Mouse (Mus musculus) lung, postnatal 10 days (tissue): ENCODE measurements around the gene Hist1h4f.

Source experiments
- DNase-seq: peaks from one replicate; pipeline ENCODE4 v3.0.0; 2021

Gene Hist1h4f

DNA sequence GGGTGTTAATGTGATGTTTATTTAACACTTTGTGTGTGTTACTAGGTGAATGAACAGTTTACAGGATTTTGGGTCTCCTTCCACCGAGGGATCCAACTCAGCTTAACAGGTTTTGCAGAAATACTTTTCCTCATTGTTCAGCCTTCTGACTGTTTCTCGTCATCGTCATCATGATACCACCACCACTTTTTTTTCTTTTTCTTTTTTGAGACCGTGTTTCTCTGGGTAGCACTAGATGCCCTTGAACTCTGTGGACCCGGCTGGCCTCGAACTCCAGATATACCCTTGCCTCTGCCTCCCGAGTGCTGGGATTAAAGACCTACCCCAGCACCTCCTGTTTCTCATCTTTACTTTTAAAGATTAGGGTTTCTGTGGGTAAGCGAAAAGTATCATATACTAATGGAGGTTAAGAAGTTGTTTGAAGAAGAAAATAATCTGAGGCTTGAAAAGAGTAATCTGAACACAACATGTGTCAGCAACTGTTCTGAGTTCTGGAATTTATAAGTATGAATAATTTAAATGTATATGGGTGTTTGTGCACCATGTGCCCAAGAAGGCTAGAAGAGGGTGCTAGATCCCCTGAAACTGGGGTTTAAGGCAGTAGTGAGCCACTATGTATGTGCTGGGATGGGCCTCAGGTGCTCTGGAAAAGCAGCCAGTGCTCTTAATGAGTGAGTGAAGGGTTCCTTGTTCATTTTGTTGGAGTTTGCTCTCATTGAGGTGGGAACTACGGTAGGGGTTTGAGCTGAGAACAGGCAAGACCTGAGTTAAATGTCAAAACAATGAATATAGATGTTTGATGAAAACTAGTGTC lies 19.0 kb downstream of the Hist1h4f start:
- no peak for DNase-seq

DNA sequence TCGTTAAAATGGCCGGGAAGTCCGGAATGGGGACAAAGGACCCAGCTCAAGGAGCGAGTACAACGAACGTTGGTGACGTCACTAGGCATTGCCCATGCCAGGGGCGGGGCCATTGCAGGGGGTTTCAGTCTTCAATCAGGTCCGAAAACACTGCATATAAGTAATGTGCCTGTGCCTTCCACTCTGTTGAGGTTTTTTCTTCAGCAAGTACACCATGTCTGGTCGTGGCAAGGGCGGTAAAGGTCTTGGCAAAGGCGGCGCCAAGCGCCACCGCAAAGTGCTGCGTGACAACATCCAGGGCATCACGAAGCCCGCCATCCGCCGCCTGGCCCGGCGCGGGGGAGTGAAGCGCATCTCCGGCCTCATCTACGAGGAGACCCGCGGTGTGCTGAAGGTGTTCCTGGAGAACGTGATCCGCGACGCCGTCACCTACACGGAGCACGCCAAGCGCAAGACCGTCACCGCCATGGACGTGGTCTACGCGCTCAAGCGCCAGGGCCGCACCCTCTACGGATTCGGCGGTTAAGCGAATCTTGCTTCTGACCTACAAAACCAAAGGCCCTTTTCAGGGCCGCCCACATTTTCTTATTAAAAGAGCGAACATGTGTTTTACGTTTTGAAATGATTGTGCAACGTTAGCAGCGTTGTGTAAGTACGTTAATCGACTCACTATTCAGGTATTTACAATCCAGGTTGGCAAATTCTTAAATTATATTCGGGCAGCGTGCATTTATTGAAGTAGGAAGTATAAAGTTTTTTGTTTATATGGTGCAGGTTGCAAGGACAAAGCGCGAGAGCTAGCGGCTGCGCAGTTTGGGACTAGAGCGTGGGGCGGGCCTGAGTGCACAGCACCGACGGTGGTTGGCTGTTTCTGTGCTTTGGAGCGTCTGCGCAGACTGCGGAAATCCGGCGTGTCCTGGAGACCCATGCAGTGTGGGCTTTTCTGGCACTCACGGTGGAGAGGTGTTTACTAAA lies 20.3 kb downstream of the Hist1h4f start, which contains the start of gene Hist1h4h:
Hist1h4h (plus strand) TSS at position 150 of the 975 bp plus-strand sequence.
- peak; percentile 99 for DNase-seq

DNA sequence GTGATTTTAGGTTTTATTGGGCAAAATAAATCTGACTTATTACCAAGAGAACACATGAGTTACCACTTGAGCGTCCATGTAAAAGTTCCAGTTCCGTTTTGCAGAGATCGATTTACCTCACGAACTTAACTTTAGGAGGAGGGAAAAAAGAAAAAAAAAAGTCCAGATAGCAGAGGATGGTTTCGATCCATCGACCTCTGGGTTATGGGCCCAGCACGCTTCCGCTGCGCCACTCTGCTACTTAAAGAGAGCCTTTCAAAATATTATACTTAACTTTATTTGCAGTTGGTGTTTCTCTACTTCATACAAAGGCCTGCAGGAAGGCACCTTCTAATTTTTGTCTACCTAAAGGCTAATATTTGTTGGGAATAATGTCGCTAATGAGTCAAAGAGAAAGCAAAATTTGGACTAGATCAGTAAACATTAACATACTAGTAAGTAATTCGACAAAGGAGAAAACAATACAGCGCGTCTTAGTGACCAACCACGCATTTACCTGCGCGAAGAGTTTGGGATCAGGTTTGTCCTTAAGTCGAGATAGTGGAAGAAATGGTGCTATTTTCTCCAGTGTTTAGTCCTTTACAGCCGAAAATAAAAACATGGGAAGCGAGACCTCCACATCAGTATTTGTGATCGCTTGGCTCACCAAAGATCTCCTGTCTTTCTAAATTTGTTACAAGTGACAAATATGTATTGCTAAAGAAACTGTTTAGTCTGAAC lies 21.1 kb downstream of the Hist1h4f start:
- peak; percentile 78 for DNase-seq

DNA sequence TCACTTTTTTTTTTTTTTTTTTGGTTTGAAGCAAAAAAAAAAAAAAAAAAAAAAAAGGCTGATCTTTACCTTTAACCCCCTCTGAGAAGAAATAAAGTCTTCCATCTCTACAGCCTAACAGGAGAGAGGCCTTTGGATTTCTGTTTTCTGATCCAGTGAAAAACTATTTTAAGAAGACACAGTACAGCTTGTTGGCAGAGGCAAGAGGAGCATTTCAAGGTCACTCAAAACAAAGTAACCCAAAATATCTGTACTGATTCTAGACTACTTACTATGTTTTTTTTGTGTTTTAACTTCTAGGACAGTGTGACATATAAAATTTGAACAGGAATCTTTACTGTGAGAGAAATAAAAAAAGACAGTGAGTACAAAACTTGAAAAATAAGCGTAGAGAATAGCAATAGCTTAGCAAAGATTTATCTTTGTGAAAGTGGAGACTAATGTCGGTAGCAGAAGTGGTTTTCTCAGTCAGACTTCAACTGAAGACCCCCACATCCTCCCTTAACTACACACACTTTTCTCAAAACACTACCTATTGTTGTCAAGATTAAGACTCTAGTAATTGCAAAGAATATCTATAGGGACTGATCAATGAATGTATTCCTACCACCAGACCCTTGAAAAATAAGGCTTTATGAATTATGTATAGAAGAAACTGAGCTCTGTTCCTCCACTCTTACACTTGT lies 21.8 kb downstream of the Hist1h4f start:
- no peak for DNase-seq

DNA sequence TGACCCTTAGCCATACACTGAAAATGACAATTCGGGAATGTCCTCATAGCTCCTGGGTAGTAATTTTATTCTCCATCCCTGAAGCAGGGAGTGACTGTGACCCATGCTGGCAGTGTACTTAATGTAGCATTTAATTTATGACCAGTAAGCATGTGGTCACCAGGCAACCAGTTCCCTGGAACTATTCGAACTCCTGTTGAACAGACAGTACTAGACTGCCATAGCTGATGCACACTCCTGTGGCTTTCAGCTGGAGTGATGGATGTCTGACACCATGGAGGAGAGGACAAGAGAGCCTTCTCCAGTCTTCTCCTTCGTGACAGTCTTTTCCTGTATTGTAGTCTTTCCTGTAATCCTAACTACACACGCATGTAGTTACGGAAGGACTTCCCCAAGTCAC lies 22.4 kb downstream of the Hist1h4f start:
- no peak for DNase-seq

DNA sequence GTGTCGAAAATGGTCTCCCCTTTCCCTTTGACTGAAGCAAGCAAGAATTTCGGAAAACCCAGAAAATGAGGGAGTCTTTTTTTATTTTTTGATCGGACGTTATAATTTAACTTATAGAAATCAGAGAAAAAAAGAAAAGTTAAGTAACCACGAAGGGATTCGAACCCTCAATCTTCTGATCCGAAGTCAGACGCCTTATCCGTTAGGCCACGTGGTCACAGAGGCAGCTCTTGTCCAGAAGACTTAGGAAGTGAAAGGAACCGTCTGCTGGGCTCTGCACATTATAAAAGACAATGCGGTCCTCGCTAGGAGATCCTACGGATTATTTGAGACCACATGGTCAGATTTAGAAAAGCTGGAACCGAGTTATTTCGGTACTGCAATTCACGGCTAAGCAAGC lies 25.1 kb downstream of the Hist1h4f start:
- peak; percentile 94 for DNase-seq

DNA sequence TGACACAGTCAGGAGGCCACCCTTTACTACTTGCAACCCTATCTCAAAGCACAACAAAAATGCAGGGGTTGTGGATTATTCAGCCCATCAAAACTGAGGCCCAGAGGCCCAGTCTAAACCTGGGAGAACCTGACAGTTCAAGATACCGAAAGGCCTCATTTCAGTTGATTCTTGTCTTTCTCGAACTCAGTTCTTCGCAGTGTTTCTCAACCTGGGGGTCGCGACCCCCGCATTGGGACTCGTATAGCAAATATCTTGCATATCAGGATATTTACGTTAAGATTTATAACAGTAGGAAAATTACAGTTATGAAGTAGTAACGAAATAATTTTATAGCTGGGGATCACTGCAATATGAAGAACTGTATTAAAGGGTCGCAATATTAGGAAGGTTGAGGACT lies 25.5 kb downstream of the Hist1h4f start:
- no peak for DNase-seq

DNA sequence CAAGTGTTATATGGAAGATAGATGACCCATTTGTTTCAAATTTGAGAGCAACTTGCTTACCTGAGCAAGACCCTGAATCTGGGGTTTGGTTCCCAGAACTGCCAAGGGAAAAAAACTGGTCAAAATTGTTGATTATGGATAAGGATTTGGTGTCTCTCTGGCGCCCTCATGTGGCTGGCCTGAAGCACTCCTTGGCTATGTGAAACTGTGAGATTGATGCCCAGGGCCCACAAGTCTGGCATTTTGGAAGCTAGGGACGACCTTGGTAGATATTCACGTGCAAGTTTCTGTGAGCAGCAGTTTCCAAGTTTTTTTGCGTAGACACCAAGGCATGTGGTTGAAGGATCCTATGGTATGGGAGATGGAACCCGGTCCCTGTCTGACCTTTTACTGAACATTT lies 26.8 kb downstream of the Hist1h4f start:
- peak; percentile 84 for DNase-seq

DNA sequence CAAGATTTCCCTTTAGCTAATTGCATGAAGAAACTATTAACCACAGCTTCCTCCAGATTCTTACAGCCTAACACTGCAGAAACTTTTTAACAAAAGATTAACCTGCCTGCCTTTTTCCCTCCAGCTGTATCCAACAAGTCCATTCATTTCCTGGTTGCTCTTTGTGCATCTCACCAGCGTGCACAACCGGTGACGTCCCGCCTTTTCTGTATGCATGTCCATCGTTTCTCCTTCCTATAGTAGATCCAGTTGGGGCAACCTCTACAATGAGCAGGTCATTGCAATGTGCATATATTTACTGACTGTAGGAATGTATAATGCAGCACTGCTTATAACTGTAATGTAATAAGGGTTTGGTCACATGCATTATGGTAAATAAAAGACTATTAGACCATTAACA lies 27.5 kb downstream of the Hist1h4f start:
- DNase-seq, result no peak

DNA sequence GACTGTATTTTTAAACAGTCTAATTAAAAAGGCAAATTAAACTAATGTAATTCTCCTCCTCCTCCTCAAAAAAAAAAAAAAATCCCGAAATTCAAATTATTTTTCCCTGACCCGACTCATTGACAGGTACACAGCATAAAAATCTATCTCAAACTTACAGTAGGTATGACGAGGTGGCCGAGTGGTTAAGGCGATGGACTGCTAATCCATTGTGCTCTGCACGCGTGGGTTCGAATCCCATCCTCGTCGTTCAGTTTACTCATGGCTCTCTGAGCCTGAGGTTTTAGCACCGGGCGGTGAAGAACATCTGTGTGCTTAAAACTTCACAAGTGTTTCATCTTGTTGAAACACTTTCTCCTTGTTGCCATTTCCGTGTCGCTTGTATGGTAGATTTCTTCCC lies 29.7 kb downstream of the Hist1h4f start:
- DNase-seq, result peak; percentile 84

DNA sequence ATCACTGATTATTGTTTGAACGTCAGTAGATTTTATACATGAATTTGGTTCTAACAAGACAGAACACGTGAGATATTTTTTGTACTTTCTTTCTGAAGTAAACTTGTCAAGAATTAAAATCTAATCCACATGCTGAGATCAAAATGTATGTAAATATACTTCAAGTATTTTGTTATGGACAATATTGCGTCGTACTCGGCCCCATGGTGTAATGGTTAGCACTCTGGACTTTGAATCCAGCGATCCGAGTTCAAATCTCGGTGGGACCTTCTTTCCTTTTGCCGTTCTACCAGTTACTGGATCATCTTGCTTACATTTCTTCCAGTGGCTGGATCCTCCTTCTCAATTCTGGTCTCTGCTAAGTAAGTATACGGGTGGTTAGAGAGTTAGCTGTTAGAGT lies 32.0 kb downstream of the Hist1h4f start:
- peak; percentile 88 for DNase-seq

DNA sequence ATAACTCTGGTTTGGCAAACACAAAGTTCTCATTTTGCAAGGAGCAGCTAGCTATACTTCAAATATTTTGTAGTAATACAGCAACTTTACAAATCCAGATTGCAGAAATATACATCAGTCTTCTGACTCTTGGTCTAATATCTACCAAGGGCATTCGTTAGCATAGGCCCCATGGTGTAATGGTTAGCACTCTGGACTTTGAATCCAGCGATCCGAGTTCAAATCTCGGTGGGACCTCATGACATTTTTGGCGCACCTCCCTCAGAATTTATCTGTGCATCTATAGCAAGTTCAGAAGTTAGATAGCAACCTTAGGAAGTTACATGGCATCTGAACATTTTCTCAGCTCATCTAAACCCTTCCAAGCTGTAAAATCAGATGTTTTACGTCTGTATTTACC lies 32.6 kb downstream of the Hist1h4f start:
- peak; percentile 85 for DNase-seq

DNA sequence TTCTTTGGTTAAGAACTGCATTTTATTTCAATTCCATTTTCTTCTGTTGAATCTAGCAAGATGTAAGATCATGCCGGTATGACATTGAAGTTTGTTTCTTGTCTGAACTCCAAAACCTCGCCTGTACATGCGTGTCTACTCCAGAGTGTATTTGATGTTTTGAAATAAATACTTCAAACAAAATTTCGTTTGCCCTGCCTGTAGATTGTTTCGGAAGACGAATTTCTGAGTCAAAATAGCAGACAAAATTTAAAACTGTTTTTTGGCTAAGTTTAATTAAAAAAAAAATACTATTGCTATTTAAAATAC lies 33.2 kb downstream of the Hist1h4f start:
- DNase-seq, result no peak

DNA sequence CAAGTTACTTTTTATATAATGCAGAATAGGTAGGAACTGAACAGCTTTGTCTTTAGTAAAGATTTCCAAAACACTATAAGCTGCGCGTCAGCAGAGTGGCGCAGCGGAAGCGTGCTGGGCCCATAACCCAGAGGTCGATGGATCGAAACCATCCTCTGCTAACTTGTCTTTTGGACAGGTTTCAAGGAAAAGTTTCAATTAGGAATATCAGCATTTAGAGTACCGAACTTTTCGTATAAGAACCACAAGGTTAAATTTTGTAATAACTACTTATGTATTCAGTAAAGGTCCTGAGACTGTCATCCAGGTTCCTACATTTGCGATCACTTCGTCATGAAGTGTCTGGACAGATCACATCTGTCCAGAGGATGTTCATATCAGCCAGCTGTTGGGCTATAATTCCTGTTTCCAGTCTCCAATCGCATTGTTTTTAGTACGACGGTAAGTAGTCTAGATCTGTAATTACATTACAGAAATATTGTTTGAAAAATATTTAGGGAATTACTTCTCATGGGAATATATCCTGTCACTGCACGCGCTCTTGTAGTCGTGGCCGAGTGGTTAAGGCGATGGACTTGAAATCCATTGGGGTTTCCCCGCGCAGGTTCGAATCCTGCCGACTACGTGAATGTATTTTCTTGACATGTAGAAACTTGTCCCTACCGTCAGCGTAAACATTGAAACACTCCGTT lies 33.7 kb downstream of the Hist1h4f start:
- peak; percentile 91 for DNase-seq

DNA sequence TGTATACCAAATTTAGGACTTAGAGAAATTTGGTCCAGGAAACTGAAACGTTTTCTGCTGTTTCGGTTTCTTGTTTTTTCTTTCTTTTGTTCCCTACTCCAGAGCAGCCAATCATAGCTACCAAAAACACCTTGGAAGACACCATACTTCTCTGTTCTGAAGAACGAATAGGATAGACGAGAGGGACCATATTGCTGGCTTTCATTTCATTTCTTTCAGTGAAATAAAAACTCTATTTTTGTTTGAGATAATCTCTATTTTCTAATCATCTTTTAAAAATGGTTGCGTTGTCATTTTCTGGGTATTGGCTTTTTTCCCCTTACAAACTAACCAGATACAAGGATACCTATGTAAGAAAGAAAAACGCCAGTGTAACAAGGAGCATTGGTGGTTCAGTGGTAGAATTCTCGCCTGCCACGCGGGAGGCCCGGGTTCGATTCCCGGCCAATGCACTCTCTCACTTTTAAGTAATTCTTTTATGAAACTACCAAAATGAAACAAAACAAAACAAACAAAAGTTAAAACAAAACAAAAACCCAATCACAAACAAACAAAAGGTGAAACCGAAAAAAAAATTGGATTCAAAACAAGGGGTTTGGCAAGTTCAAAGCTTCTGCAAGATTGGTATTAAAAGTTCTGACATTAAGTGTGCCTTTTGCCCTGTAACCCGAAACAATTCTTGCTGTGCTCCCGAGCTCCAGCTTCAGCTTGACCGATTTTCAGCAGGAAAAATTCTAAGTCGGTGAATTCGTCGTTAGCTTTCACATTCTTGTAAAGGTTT lies 34.4 kb downstream of the Hist1h4f start:
- DNase-seq, result peak; percentile 78

DNA sequence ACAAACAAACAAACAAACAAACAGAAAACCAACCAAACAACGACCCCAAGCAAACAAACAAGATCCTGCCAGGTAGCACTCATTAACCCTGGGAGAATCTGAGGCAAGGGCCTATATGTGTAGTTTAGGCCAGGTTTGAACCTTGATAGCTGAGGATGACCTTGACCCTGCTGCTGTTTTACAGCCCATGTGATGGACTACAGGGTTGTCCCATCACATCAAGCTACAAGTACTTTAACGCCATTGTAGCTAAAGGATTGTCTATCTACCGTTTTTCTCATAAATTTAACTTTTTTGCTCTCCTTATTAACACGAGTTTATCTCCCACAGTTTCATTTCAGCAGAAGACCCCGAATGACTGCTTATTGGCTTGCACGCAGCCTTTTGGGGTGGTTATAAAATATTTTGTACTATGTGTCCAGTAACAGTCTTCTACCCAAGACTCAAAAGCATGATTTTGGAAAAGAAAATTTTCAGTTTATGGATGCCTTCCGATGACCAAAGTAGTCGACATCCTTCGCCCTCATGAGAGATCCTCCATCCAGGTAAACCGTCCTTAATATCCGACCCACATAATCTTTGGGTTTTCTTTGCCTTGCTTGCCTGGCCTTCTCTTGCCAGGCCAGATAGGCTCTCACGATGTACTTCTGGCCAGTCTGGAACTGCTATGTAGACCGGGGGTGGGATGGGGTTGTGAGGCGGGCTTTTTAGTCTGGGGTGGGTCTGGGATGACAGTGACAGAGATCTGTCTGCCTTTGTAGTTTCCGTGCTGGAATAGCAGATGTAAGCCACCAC lies 35.4 kb downstream of the Hist1h4f start:
- DNase-seq, result no peak

DNA sequence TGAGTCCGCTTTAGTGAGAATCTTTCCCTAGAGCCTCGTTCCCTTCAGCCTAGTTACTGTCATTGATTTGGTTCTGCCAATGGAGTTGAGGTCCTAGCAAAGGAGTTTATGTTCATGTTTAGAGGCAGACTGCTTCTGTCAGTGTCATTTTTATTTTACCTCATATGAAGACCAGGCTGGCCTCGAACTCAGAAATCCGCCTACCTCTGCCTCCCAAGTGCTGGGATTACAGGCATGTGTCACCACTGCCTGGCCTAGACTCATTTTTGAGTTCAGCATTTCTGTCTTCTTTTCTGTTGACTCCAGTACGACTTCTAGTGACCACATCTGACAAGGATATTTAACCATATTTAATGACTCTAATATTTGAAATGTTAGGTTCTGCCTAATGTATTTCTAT lies 36.2 kb downstream of the Hist1h4f start:
- no peak for DNase-seq

DNA sequence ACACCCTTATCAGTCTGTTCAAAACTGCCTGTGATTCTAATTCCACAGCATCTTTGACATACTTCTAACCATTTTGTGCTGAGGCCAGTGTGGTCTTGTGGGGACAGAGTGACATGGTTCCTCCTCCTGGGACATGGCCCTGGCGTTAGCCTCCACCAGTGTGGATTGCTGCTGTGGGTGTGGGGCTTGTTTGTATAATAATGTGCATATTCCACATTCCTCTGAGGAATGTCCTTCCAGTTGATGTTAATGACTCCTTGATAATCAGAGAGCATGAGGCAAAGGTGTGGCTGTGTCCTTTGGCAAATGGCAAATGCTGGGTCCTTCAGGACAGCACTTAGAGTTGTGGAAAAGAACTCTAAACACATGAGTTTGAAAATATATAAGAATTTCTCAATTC lies 37.9 kb downstream of the Hist1h4f start:
- no peak for DNase-seq

DNA sequence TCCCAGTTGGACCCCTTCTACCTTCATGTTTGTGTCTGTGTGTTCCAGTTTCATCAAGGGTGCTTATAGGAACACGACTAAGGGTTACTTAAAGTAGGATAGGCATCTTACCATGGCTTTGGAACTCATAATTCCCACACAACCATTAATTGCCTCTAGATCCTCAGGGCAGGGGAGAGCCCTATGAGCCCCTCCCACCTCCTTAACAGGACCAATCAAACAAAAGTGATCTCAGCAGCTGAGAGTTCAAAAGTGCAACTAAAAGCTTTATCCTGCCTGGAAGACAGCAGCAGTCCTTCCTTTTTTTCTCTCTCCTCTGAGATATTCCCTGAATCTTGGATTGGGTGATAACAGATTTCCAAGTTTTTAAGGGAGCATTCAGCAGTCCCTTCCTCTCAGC lies 41.3 kb downstream of the Hist1h4f start:
- DNase-seq, result no peak

DNA sequence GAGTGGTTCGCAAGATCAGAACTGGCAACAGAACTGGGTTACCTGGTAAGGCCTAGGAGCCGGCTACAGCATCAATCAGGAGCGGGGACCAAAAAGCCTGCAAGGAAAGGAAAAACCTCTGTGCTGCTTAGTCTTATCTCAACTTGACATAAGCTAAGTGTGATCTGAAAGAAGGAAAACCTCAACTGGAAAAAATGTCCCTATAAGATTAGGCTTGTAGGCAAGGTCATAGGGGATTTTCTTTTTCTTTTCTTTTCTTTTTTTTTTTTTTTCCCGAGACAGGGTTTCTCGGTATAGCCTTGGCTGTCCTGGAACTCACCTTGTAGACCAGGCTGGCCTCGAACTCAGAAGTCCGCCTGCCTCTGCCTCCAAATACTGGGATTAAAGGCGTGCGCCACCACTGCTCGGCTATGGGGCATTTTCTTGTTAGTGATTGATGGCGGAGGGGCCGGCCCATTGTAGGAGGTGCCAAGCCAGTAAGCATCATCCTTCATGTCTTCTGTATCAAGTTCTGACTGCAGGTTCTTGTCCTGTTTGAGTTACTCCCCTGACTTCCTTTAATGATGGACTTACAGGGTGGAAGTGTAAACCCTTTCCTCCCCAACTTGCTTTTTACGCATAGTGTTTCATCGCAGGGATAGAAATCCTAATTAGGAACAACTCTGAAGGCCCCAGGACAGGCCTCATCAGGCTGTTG lies 44.5 kb downstream of the Hist1h4f start:
- DNase-seq, result no peak
